Mouse (Mus musculus) ovary, adult 2 months (tissue): Measurements from ENCODE around the gene Aarsd1. TPM values are rescaled to one million over a fixed set of nuclear protein-coding genes. Genes with fewer than 3 reads are reported as not detected.

ENCODE experiments used
- polyA plus RNA-seq: library from polyadenylated mRNA; depleted of rRNA; stranded (reverse); fragments of >200 nt; gene quantifications from 2 replicates; pipeline ENCODE4 v1.2.3, GENCODE M21; 2012; rRNA removed

The Aarsd1 gene
- polyA plus RNA-seq: 29.9 and 36.8 TPM in 2 replicates

GRCm38 (mm10) chr11:101417101-101417855, at the start of gene Aarsd1:
Gene Aarsd1 (minus strand): TSS chr11:101417615.

GRCm38 (mm10) chr11:101465869-101466551, 48.6 kb upstream of the Aarsd1 start, which contains the start of gene Vat1:
Gene Vat1 (minus strand): TSS chr11:101466230.

GRCm38 (mm10) chr11:101464211-101465100, 47.0 kb upstream of the Aarsd1 start, which contains the start of gene Rnd2:
Gene Rnd2 (plus strand): TSS chr11:101464999.

GRCm38 (mm10) chr11:101448274-101448746, 30.9 kb upstream of the Aarsd1 start, which contains the start of gene Ifi35:
Gene Ifi35 (plus strand): TSS chr11:101448407.

GRCm38 (mm10) chr11:101442127-101442693, 24.8 kb upstream of the Aarsd1 start, which contains the start of gene Rpl27:
Gene Rpl27 (plus strand): TSS chr11:101442298.

GRCm38 (mm10) chr11:101424925-101425813, 7.8 kb upstream of the Aarsd1 start, which contains the start of the genes Rundc1 and Ptges3l:
Gene Rundc1 (plus strand): TSS chr11:101425085.
Gene Ptges3l (minus strand): TSS chr11:101425333.

GRCm38 (mm10) chr11:101424105-101424851, 6.9 kb upstream of the Aarsd1 start, which contains the start of gene Gm27029:
Gene Gm27029 (minus strand): TSS chr11:101424796.

GRCm38 (mm10) chr11:101367326-101367935, 50.0 kb downstream of the Aarsd1 start, which contains the start of gene G6pc:
Gene G6pc (plus strand): TSS chr11:101367561.

Other genes with a start within 250 kb of the Aarsd1 start
- 12.6 and 13.4 TPM in 2 replicates for gene Cntnap1, start 247.1 kb downstream of the Aarsd1 start, polyA plus RNA-seq
- gene Plekhh3, start 246.3 kb downstream of the Aarsd1 start, polyA plus RNA-seq: 89.1 and 109 TPM in 2 replicates
- 0.78 and 0.87 TPM in 2 replicates for gene Ccr10, start 242.2 kb downstream of the Aarsd1 start, polyA plus RNA-seq
- gene Ezh1, start 191.2 kb downstream of the Aarsd1 start, polyA plus RNA-seq: 33.7 and 37.5 TPM in 2 replicates
- gene Ramp2, start 171.6 kb downstream of the Aarsd1 start, polyA plus RNA-seq: 128 and 138 TPM in 2 replicates
- gene Vps25, start 163.9 kb downstream of the Aarsd1 start, polyA plus RNA-seq: 49.4 and 63.9 TPM in 2 replicates
- 11.7 and 13.1 TPM in 2 replicates for gene Wnk4, start 157.0 kb downstream of the Aarsd1 start, polyA plus RNA-seq
- 0.13 and 0.33 TPM in 2 replicates for gene Cntd1, start 138.6 kb downstream of the Aarsd1 start, polyA plus RNA-seq
- gene Coa3, start 138.5 kb downstream of the Aarsd1 start, polyA plus RNA-seq: 236 and 502 TPM in 2 replicates
- gene Becn1, start 115.3 kb downstream of the Aarsd1 start, polyA plus RNA-seq: 129 and 200 TPM in 2 replicates
- gene Psme3, start 101.4 kb downstream of the Aarsd1 start, polyA plus RNA-seq: 45.8 and 60.3 TPM in 2 replicates
- gene Aoc2, start 92.6 kb downstream of the Aarsd1 start, polyA plus RNA-seq: 9.2 and 10.4 TPM in 2 replicates
- gene Aoc3, start 87.0 kb downstream of the Aarsd1 start, polyA plus RNA-seq: 104 and 107 TPM in 2 replicates
- 0.10 and 0.18 TPM in 2 replicates for gene G6pc, start 50.1 kb downstream of the Aarsd1 start, polyA plus RNA-seq
- 0.37 and 0.47 TPM in 2 replicates for gene Gm27029, start 7.2 kb upstream of the Aarsd1 start, polyA plus RNA-seq
- gene Rundc1, start 7.5 kb upstream of the Aarsd1 start, polyA plus RNA-seq: 29.4 TPM in 2 replicates
- 3.0 and 3.7 TPM in 2 replicates for gene Ptges3l, start 7.7 kb upstream of the Aarsd1 start, polyA plus RNA-seq
- gene Rpl27, start 24.7 kb upstream of the Aarsd1 start, polyA plus RNA-seq: 502 and 570 TPM in 2 replicates
- 34.0 and 41.4 TPM in 2 replicates for gene Ifi35, start 30.8 kb upstream of the Aarsd1 start, polyA plus RNA-seq
- 51.3 and 74.9 TPM in 2 replicates for gene Rnd2, start 47.4 kb upstream of the Aarsd1 start, polyA plus RNA-seq
- gene Vat1, start 48.6 kb upstream of the Aarsd1 start, polyA plus RNA-seq: 177 and 199 TPM in 2 replicates
- 1.8 and 2.1 TPM in 2 replicates for gene Brca1, start 134.3 kb upstream of the Aarsd1 start, polyA plus RNA-seq
- 125 and 130 TPM in 2 replicates for gene Nbr1, start 134.5 kb upstream of the Aarsd1 start, polyA plus RNA-seq
- 22.4 and 28.1 TPM in 2 replicates for gene Tmem106a, start 164.6 kb upstream of the Aarsd1 start, polyA plus RNA-seq
- not detected in 2 replicates for gene Gm11634, start 181.6 kb upstream of the Aarsd1 start, polyA plus RNA-seq
- gene Rdm1, start 209.6 kb upstream of the Aarsd1 start, polyA plus RNA-seq: 23.0 and 23.3 TPM in 2 replicates
- 19.7 and 24.1 TPM in 2 replicates for gene Arl4d, start 247.9 kb upstream of the Aarsd1 start, polyA plus RNA-seq